Comparison of ENCODE assay signal across 14 mouse cellular contexts in genomic region chr13:84285559-84285945, GRCm38 (mm10).
DNase-seq lines count a peak whose midpoint lies in the region; ATAC-seq and TF ChIP-seq lines count a peak whose summit lies in the region.
"Had no signal": no experiment of that assay in that cellular context is flagged by ENCODE, and none has a peak within 500 bp of the region (broad histone marks: within the 10 kb centered on the region; RNA-seq: fewer than 3 reads in every experiment).

No protein-coding gene starts in this region.

- H3K4me2 ChIP-seq in midbrain, embryonic 12.5 days (replicated peaks), result peak overlapping the region; percentile 37

- WGBS in hindbrain, embryonic 10.5 days, result 39% methylated on average over 3 of the region's 3 CpGs
- 7% methylated on average over 3 of the region's 3 CpGs for WGBS in midbrain, embryonic 12.5 days
- WGBS in thymus, adult 2 months, result 98% methylated on average over 3 of the region's 3 CpGs

- no peak for TF ChIP-seq CTCF in thymus, adult 2 months (IDR thresholded peaks at IDR 0.05; ENCODE audit: borderline replicate concordance, control insufficient read depth, extremely low read depth, insufficient read depth, low read length, poor library complexity)

- peaks cover 40% of the 10 kb centered on the region for H3K36me3 ChIP-seq in megakaryocyte, embryonic 14.5 days (replicated peaks; ENCODE audit: low read length)
- H3K36me3 ChIP-seq in hindbrain, embryonic 10.5 days, result peaks cover 34% of the 10 kb centered on the region
- peaks cover 16% of the 10 kb centered on the region for H3K36me3 ChIP-seq in midbrain, embryonic 12.5 days
- H3K36me3 ChIP-seq in thymus, adult 2 months (ENCODE audit: control insufficient read depth, insufficient read depth, low read length), result no peaks in the 10 kb centered on the region

- no peak overlapping the region for H3K9ac ChIP-seq in midbrain, embryonic 12.5 days (replicated peaks)

- TF ChIP-seq POLR2A in thymus, adult 2 months (IDR thresholded peaks at IDR 0.05; ENCODE audit: control insufficient read depth, extremely low read depth, insufficient read depth, low read length, poor library complexity), result no peak

- ATAC-seq in megakaryocyte, adult 5-6 weeks (ENCODE audit: poor library complexity, severe bottlenecking), result no peak
- ATAC-seq in midbrain, embryonic 12.5 days (ENCODE audit: low FRiP score, low read depth), result peak; percentile 92

- no peak for DNase-seq in hindbrain, embryonic 10.5 days (ENCODE audit: low spot score)
- DNase-seq in ovary, postnatal 10 days (ENCODE audit: low spot score), result no peak
- DNase-seq in heart, postnatal 10 days, result no peak
- no peak for DNase-seq in thymus, adult 2 months
- DNase-seq in cerebellum, adult 9-10 months, result no peak
- DNase-seq: adrenal gland, postnatal 36 days; cerebellum, adult 11 months; gastrocnemius, adult 2 months; heart, postnatal 4 days; kidney, adult 8-10 months; right cerebral cortex, postnatal 14 days had no signal

- no peaks in the 10 kb centered on the region for H3K4me1 ChIP-seq in megakaryocyte, embryonic 14.5 days
- peaks cover 19% of the 10 kb centered on the region; the same call in 1 of the 2 replicates for H3K4me1 ChIP-seq in hindbrain, embryonic 10.5 days (replicated peaks)
- peaks cover 9% of the 10 kb centered on the region for H3K4me1 ChIP-seq in midbrain, embryonic 12.5 days
- no peaks in the 10 kb centered on the region for H3K4me1 ChIP-seq in thymus, adult 2 months (replicated peaks; ENCODE audit: control insufficient read depth, insufficient read depth, low read length)

- no peaks in the 10 kb centered on the region for H3K9me3 ChIP-seq in megakaryocyte, embryonic 14.5 days
- no peaks in the 10 kb centered on the region for H3K9me3 ChIP-seq in hindbrain, embryonic 10.5 days
- H3K9me3 ChIP-seq in midbrain, embryonic 12.5 days, result no peaks in the 10 kb centered on the region

- no peaks in the 10 kb centered on the region for H3K27me3 ChIP-seq in megakaryocyte, embryonic 14.5 days (replicated peaks)
- H3K27me3 ChIP-seq in hindbrain, embryonic 10.5 days (ENCODE audit: insufficient read depth, poor library complexity, severe bottlenecking), result no peaks in the 10 kb centered on the region
- H3K27me3 ChIP-seq in midbrain, embryonic 12.5 days, result no peaks in the 10 kb centered on the region
- no peaks in the 10 kb centered on the region for H3K27me3 ChIP-seq in thymus, adult 2 months (ENCODE audit: control insufficient read depth, insufficient read depth, low read length)

- H3K4me3 ChIP-seq in megakaryocyte, embryonic 14.5 days (replicated peaks), result peak overlapping the region; percentile 2
- H3K4me3 ChIP-seq in hindbrain, embryonic 10.5 days, result 0 out of 2 replicates have a peak overlapping the region, but pooled peaks have one; percentile 12
- H3K4me3 ChIP-seq in midbrain, embryonic 12.5 days, result no peak overlapping the region
- no peak overlapping the region for H3K4me3 ChIP-seq in thymus, adult 2 months (ENCODE audit: control insufficient read depth, insufficient read depth, low read length)
- H3K4me3 ChIP-seq: gastrocnemius, adult 2 months had no signal

- intact Hi-C loops in heart, postnatal 10 days (cut with DNase I), result no loop called here

- H3K27ac ChIP-seq in hindbrain, embryonic 10.5 days, result peak overlapping the region; percentile 83
- H3K27ac ChIP-seq in midbrain, embryonic 12.5 days (replicated peaks), result peak overlapping the region; percentile 91
- no peak overlapping the region for H3K27ac ChIP-seq in thymus, adult 2 months (ENCODE audit: control insufficient read depth, insufficient read depth, low read length)
- H3K27ac ChIP-seq: gastrocnemius, adult 2 months had no signal

Comparison
In these comparisons a context has a peak if more than half of its experiments do, and no peak if none do; other contexts are left out.
1. H3K4me3 ChIP-seq: peak in megakaryocyte, embryonic 14.5 days (single experiment) and hindbrain, embryonic 10.5 days (single experiment); none in midbrain, embryonic 12.5 days (single experiment) and thymus, adult 2 months (single experiment).